Mouse (Mus musculus) limb, embryonic 10.5 days (tissue): ENCODE measurements around the gene Eef2kmt. TPM values are rescaled to one million over a fixed set of nuclear protein-coding genes. Genes with fewer than 3 reads are reported as not detected.

Experiments used
- DNase-seq: peaks from one replicate; pipeline ENCODE4 v3.0.0-alpha.2; 2017; ENCODE audit warnings: low spot score
- H3K27ac ChIP-seq: fragments of 300-500 bp; sonication (generic); 2 replicates; pipeline ENCODE4 v1.5.1; 2016; ENCODE audit warnings: mild to moderate bottlenecking
- H3K27me3 ChIP-seq: fragments of 300-500 bp; sonication (generic); 2 replicates; pipeline ENCODE4 v1.6.1; 2016; ENCODE audit warnings: low read depth, mild to moderate bottlenecking; ENCODE audit not compliant: poor library complexity, severe bottlenecking
- H3K36me3 ChIP-seq: fragments of 300-500 bp; sonication (generic); 2 replicates; pipeline ENCODE4 v1.6.1; 2016; ENCODE audit warnings: mild to moderate bottlenecking, moderate library complexity
- H3K4me1 ChIP-seq: fragments of 300-500 bp; sonication (generic); 2 replicates; pipeline ENCODE4 v1.6.1; 2016
- H3K4me3 ChIP-seq: fragments of 300-500 bp; sonication (generic); 2 replicates; pipeline ENCODE4 v1.5.1; 2016; ENCODE audit warnings: mild to moderate bottlenecking, moderate library complexity
- H3K9me3 ChIP-seq: fragments of 300-500 bp; sonication (generic); replicated peaks from 2 replicates; pipeline ENCODE4 v1.6.1; 2016; ENCODE audit warnings: mild to moderate bottlenecking
- WGBS: fragments of 180-500 bp; shearing (Covaris S2); methylation state at CpG from one replicate; pipeline ENCODE4 v1.1.7; 2016; 5-methylcytosine and 5-hydroxymethylcytosine counted together
- microRNA-seq: library from miRNA; unstranded; fragments of <30 nt; microRNA quantifications from one replicate; pipeline ENCODE4, GENCODE M21; 2017
- polyA plus RNA-seq: library from polyadenylated mRNA; unstranded; fragments of >200 nt; fragmentation: Nextera tagmentation; extraction: Ambion mirVana; gene quantifications from 2 replicates; pipeline ENCODE4 v1.2.1, GENCODE M21; 2016

The Eef2kmt gene
- polyA plus RNA-seq, 1 experiment from 2014 or later: 18.2 TPM

- Histone ChIP-seq H3K36me3 (no peaks in the 10 kb centered on the region), H3K9me3 (no peaks in the 10 kb centered on the region), H3K27me3 (no peaks in the 10 kb centered on the region), H3K27ac (no peak overlapping the region), H3K4me3 (no peak overlapping the region), H3K4me1 (no peaks in the 10 kb centered on the region)
- WGBS: 88% methylated on average over 2 of the region's 2 CpGs
- DNase-seq: no peak
These were observed 41.7 kb downstream of the Eef2kmt start for GRCm38 (mm10) chr16:5214126-5214525.

- Histone ChIP-seq H3K27me3 (no peaks in the 10 kb centered on the region), H3K4me1 (no peaks in the 10 kb centered on the region), H3K36me3 (no peaks in the 10 kb centered on the region), H3K27ac (no peak overlapping the region), H3K4me3 (no peak overlapping the region), H3K9me3 (no peaks in the 10 kb centered on the region)
- 87% methylated on average over 3 of the region's 3 CpGs for WGBS
- DNase-seq: no peak
These were observed 43.6 kb downstream of the Eef2kmt start for GRCm38 (mm10) chr16:5212150-5212549.

DNA sequence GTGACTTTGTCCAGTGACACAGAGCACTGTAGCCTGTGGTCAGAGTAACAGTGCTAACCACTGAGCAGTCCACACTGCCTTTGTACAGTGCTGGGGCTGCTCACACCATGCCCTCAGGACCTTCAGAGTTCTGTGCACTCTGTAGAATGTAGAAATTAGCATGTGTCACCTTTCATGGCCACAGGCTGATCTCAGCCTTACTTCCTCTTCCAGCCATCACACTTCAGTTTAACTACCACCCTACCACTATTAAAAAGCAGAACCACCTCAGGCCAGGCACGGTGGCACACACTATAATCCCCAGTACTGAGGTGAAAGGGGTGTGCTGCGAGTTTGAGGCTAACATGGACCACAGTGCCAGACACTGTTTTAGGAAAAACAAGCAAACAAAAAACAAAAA, 45.4 kb downstream of the Eef2kmt start:
- Histone ChIP-seq H3K27ac (no peak overlapping the region), H3K27me3 (no peaks in the 10 kb centered on the region), H3K9me3 (no peaks in the 10 kb centered on the region), H3K4me1 (no peaks in the 10 kb centered on the region), H3K36me3 (no peaks in the 10 kb centered on the region), H3K4me3 (no peak overlapping the region)
- no peak for DNase-seq
- 77% methylated on average over 2 of the region's 2 CpGs for WGBS

GRCm38 (mm10) chr16:5206051-5206450, 49.7 kb downstream of the Eef2kmt start:
- H3K27me3 ChIP-seq: no peaks in the 10 kb centered on the region
- H3K4me1 ChIP-seq: peaks cover 14% of the 10 kb centered on the region
- 74% methylated on average over 5 of the region's 5 CpGs for WGBS
- H3K9me3 ChIP-seq: no peaks in the 10 kb centered on the region
- no peak for DNase-seq
- H3K36me3 ChIP-seq: no peaks in the 10 kb centered on the region
- no peak overlapping the region for H3K4me3 ChIP-seq
- no peak overlapping the region for H3K27ac ChIP-seq

DNA sequence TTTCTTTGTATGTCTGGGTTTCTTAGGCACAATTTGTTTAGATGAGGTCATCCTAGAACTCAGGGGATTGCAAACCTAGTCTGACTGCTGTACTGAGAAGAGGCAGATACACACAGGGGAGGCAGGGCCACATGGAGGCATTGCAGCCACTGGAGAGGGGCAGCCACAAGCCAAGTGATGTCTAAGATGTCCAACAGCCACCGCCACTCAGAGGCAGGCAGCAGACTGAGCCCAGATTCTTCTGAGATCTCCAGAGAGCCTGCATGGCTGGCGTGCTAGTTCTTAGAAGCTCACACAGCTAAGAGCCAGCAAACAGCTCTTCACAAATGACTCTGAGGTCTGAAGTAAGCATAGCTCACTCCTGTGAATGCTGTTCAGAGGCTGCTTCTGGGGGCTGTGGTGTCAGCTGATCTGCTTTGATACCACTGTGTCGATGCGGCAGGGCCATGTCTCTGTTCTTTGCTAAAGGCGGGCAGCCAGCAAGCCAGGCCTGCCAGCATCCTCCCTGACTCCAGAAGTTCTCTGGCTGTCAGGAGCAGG, 50.3 kb downstream of the Eef2kmt start:
- Histone ChIP-seq H3K27me3 (no peaks in the 10 kb centered on the region), H3K27ac (no peak overlapping the region), H3K4me1 (peaks cover 14% of the 10 kb centered on the region), H3K9me3 (no peaks in the 10 kb centered on the region), H3K4me3 (no peak overlapping the region), H3K36me3 (0 out of 2 replicates have a peak, but pooled peaks cover under 1% of the 10 kb centered on the region)
- no peak for DNase-seq
- WGBS: 88% methylated on average over 5 of the region's 5 CpGs

- DNase-seq: peak; percentile 93
- Histone ChIP-seq H3K27me3 (no peaks in the 10 kb centered on the region), H3K27ac (peak within 1 kb of the TSS; percentile 75), H3K4me1 (peaks cover 14% of the 10 kb centered on the region), H3K36me3 (0 out of 2 replicates have a peak, but pooled peaks cover 5% of the 10 kb centered on the region), H3K9me3 (no peaks in the 10 kb centered on the region), H3K4me3 (peak within 1 kb of the TSS; percentile 76)
- WGBS: 5% methylated on average over 40 of the region's 40 CpGs
These were observed 51.9 kb downstream of the Eef2kmt start, which contains the start of gene Nagpa for GRCm38 (mm10) chr16:5203668-5204433. Gene Nagpa, minus strand, starts transcription at chr16:5204012.

DNA sequence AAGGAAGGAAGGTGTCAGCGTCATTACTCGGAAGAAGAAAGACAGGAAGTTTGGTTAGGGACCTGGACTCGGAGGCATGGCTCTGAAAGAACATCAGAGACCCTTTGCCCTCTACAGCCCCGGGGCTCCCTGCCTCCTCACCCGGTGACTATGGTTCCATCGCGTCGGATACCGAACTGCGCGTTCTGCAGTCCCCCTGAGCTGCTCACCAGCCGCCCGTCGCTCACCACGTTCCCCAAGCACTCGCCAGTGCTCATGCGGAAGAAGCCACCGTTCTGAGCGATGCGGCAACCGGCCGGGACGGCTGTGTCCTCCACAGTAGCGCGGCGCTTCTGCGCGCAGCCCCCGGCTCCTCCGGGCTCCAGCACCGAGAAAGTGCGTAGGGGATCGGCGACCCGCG, 52.6 kb downstream of the Eef2kmt start:
- 1% methylated on average over 36 of the region's 36 CpGs for WGBS
- Histone ChIP-seq H3K27me3 (no peaks in the 10 kb centered on the region), H3K36me3 (0 out of 2 replicates have a peak, but pooled peaks cover 5% of the 10 kb centered on the region), H3K9me3 (no peaks in the 10 kb centered on the region), H3K4me1 (peaks cover 14% of the 10 kb centered on the region), H3K27ac (peak overlapping the region; percentile 75), H3K4me3 (peak overlapping the region; percentile 76)
- no peak for DNase-seq

- Histone ChIP-seq H3K27me3 (no peaks in the 10 kb centered on the region), H3K9me3 (no peaks in the 10 kb centered on the region), H3K36me3 (0 out of 2 replicates have a peak, but pooled peaks cover 5% of the 10 kb centered on the region), H3K27ac (no peak overlapping the region), H3K4me1 (peaks cover 14% of the 10 kb centered on the region), H3K4me3 (peak overlapping the region; percentile 76)
- peak; percentile 54 for DNase-seq
- 9% methylated on average over 4 of the region's 4 CpGs for WGBS
These were observed 53.1 kb downstream of the Eef2kmt start for GRCm38 (mm10) chr16:5202681-5203080.

GRCm38 (mm10) chr16:5195080-5195479, 60.7 kb downstream of the Eef2kmt start:
- H3K27ac ChIP-seq: no peak overlapping the region
- H3K27me3 ChIP-seq: no peaks in the 10 kb centered on the region
- H3K4me3 ChIP-seq: no peak overlapping the region
- H3K36me3 ChIP-seq: 0 out of 2 replicates have a peak, but pooled peaks cover under 1% of the 10 kb centered on the region
- 31% methylated on average over 6 of the region's 6 CpGs for WGBS
- no peaks in the 10 kb centered on the region for H3K4me1 ChIP-seq
- no peaks in the 10 kb centered on the region for H3K9me3 ChIP-seq
- peak; percentile 64 for DNase-seq

Small RNA genes lying within 50 kb of the gene (microRNA-seq; reads per million reads assigned to microRNA genes)
- not detected for gene Gm23689
- not detected for gene Gm26095
- gene Mir6364: not detected

Other genes starting within 250 kb of the Eef2kmt start
- 1.6 and 2.2 TPM in 2 replicates for gene Smim22, start 248.7 kb downstream of the Eef2kmt start, polyA plus RNA-seq
- gene Rogdi, start 242.4 kb downstream of the Eef2kmt start, polyA plus RNA-seq: 56.9 and 70.7 TPM in 2 replicates
- 191 and 204 TPM in 2 replicates for gene Glyr1, start 206.1 kb downstream of the Eef2kmt start, polyA plus RNA-seq
- 19.1 and 22.7 TPM in 2 replicates for gene Ubn1, start 205.9 kb downstream of the Eef2kmt start, polyA plus RNA-seq
- gene Ppl, start 123.6 kb downstream of the Eef2kmt start, polyA plus RNA-seq: 2.3 and 3.0 TPM in 2 replicates
- gene Sec14l5, start 108.9 kb downstream of the Eef2kmt start, polyA plus RNA-seq: 0.04 TPM in 1 of 2 replicates, not detected in the other
- gene Nagpa, start 52.0 kb downstream of the Eef2kmt start, polyA plus RNA-seq: 16.9 and 19.5 TPM in 2 replicates
- 0.60 and 1.4 TPM in 2 replicates for gene AU021092, start 33.7 kb downstream of the Eef2kmt start, polyA plus RNA-seq
- gene Alg1, start 22.4 kb downstream of the Eef2kmt start, polyA plus RNA-seq: 25.9 and 29.9 TPM in 2 replicates